Mouse (Mus musculus) forebrain, embryonic 15.5 days (tissue): ENCODE results near the gene Lrrfip1. TPM values are rescaled to one million over a fixed set of nuclear protein-coding genes. Genes with fewer than 3 reads are reported as not detected.

ENCODE experiments used
- ATAC-seq: fragments of 200-750 bp; cut with Nextera tagmentation; replicated peaks from 2 replicates; pipeline ENCODE4 v1.8.0; 2017; ENCODE audit warnings: mild to moderate bottlenecking, moderate TSS enrichment, moderate library complexity
- H3K27ac ChIP-seq: fragments of 300-500 bp; sonication (generic); replicated peaks from 2 replicates; pipeline ENCODE4 v1.5.1; 2015; ENCODE audit warnings: mild to moderate bottlenecking, inconsistent platforms
- H3K27me3 ChIP-seq: fragments of 300-500 bp; sonication (generic); 2 replicates; pipeline ENCODE4 v1.6.1; 2015; ENCODE audit warnings: inconsistent platforms
- H3K36me3 ChIP-seq: fragments of 300-500 bp; sonication (generic); 2 replicates; pipeline ENCODE4 v1.6.1; 2015; ENCODE audit warnings: mild to moderate bottlenecking, inconsistent platforms
- H3K4me1 ChIP-seq: fragments of 300-500 bp; sonication (generic); 2 replicates; pipeline ENCODE4 v1.6.1; 2015; ENCODE audit warnings: inconsistent platforms
- H3K4me2 ChIP-seq: fragments of 300-500 bp; sonication (generic); replicated peaks from 2 replicates; pipeline ENCODE4 v1.6.1; 2015; ENCODE audit warnings: mild to moderate bottlenecking, inconsistent platforms
- H3K4me3 ChIP-seq: fragments of 300-500 bp; sonication (generic); 2 replicates; pipeline ENCODE4 v1.5.1; 2015; ENCODE audit warnings: mild to moderate bottlenecking, inconsistent platforms
- H3K9ac ChIP-seq: fragments of 300-500 bp; sonication (generic); replicated peaks from 2 replicates; pipeline ENCODE4 v1.6.1; 2015; ENCODE audit warnings: mild to moderate bottlenecking, inconsistent platforms
- H3K9me3 ChIP-seq: fragments of 300-500 bp; sonication (generic); 2 replicates; pipeline ENCODE4 v1.6.1; 2016; ENCODE audit warnings: inconsistent platforms
- WGBS: fragments of 180-500 bp; shearing (Covaris S2); methylation state at CpG from one replicate; pipeline ENCODE4 v1.1.7; 2015; ENCODE audit warnings: mixed read lengths; 5-methylcytosine and 5-hydroxymethylcytosine counted together
- polyA plus RNA-seq: library from polyadenylated mRNA; unstranded; fragments of >200 nt; fragmentation: Nextera tagmentation; extraction: Ambion mirVana; gene quantifications from 2 replicates; pipeline ENCODE4 v1.2.1, GENCODE M21; 2015

Lrrfip1 gene
- polyA plus RNA-seq, 1 experiment from 2014 or later: 38.3 TPM

- no peak for ATAC-seq
- 64% methylated on average over 10 of the region's 10 CpGs for WGBS
Measured at GRCm38 (mm10) chr1:90999911-91000601, 1.5 kb downstream of the Lrrfip1 start.

GRCm38 (mm10) chr1:91001101-91001500 is 2.6 kb downstream of the Lrrfip1 start:
- H3K4me2 ChIP-seq: no peak overlapping the region
- H3K4me1 ChIP-seq: peaks cover 16% of the 10 kb centered on the region
- H3K4me3 ChIP-seq: no peak overlapping the region
- H3K9ac ChIP-seq: no peak overlapping the region
- 92% methylated on average over 3 of the region's 3 CpGs for WGBS
- H3K36me3 ChIP-seq: no peaks in the 10 kb centered on the region
- no peak overlapping the region for H3K27ac ChIP-seq
- no peaks in the 10 kb centered on the region for H3K27me3 ChIP-seq
- no peak for ATAC-seq
- H3K9me3 ChIP-seq: no peaks in the 10 kb centered on the region

More at GRCm38 (mm10) chr1:90999911-91000601, 1.5 kb downstream of the Lrrfip1 start:
- Histone ChIP-seq H3K27ac (no peak overlapping the region), H3K4me2 (peak overlapping the region; percentile 94), H3K36me3 (no peaks in the 10 kb centered on the region), H3K4me3 (peak overlapping the region; percentile 72), H3K4me1 (peaks cover 16% of the 10 kb centered on the region), H3K9me3 (no peaks in the 10 kb centered on the region), H3K27me3 (no peaks in the 10 kb centered on the region), H3K9ac (no peak overlapping the region)

- Histone ChIP-seq H3K9ac (no peak overlapping the region), H3K9me3 (no peaks in the 10 kb centered on the region), H3K4me1 (peaks cover 16% of the 10 kb centered on the region), H3K27ac (no peak overlapping the region), H3K4me3 (no peak overlapping the region), H3K27me3 (no peaks in the 10 kb centered on the region), H3K4me2 (no peak overlapping the region), H3K36me3 (no peaks in the 10 kb centered on the region)
- WGBS: 93% methylated on average over 3 of the region's 3 CpGs
- no peak for ATAC-seq
Measured at GRCm38 (mm10) chr1:91001871-91002539, 3.5 kb downstream of the Lrrfip1 start.

- H3K9me3 ChIP-seq: no peaks in the 10 kb centered on the region
- no peaks in the 10 kb centered on the region for H3K36me3 ChIP-seq
- ATAC-seq: no peak
- H3K4me3 ChIP-seq: no peak overlapping the region
- no peak overlapping the region for H3K27ac ChIP-seq
- no peak overlapping the region for H3K9ac ChIP-seq
- H3K27me3 ChIP-seq: no peaks in the 10 kb centered on the region
- WGBS: 81% methylated on average over 3 of the region's 3 CpGs
- peaks cover 16% of the 10 kb centered on the region for H3K4me1 ChIP-seq
- no peak overlapping the region for H3K4me2 ChIP-seq
Measured at GRCm38 (mm10) chr1:91002641-91003040, 4.1 kb downstream of the Lrrfip1 start.

GRCm38 (mm10) chr1:91003522-91004253 is 5.2 kb downstream of the Lrrfip1 start:
- H3K9ac ChIP-seq: no peak overlapping the region
- no peak overlapping the region for H3K4me2 ChIP-seq
- no peak overlapping the region for H3K27ac ChIP-seq
- no peaks in the 10 kb centered on the region for H3K9me3 ChIP-seq
- H3K36me3 ChIP-seq: no peaks in the 10 kb centered on the region
- ATAC-seq: no peak
- WGBS: 88% methylated on average over 8 of the region's 8 CpGs
- H3K27me3 ChIP-seq: no peaks in the 10 kb centered on the region
- H3K4me3 ChIP-seq: no peak overlapping the region
- peaks cover 16% of the 10 kb centered on the region for H3K4me1 ChIP-seq

GRCm38 (mm10) chr1:91006037-91006436 is 7.5 kb downstream of the Lrrfip1 start:
- H3K27ac ChIP-seq: no peak overlapping the region
- H3K9ac ChIP-seq: no peak overlapping the region
- 91% methylated on average over 5 of the region's 5 CpGs for WGBS
- no peak overlapping the region for H3K4me2 ChIP-seq
- no peaks in the 10 kb centered on the region for H3K4me1 ChIP-seq
- no peaks in the 10 kb centered on the region for H3K9me3 ChIP-seq
- H3K27me3 ChIP-seq: no peaks in the 10 kb centered on the region
- no peaks in the 10 kb centered on the region for H3K36me3 ChIP-seq
- ATAC-seq: no peak
- H3K4me3 ChIP-seq: no peak overlapping the region

GRCm38 (mm10) chr1:91006708-91007107 is 8.2 kb downstream of the Lrrfip1 start:
- Histone ChIP-seq H3K9me3 (no peaks in the 10 kb centered on the region), H3K4me3 (no peak overlapping the region), H3K4me2 (no peak overlapping the region), H3K27me3 (no peaks in the 10 kb centered on the region), H3K27ac (no peak overlapping the region), H3K4me1 (no peaks in the 10 kb centered on the region), H3K9ac (no peak overlapping the region), H3K36me3 (no peaks in the 10 kb centered on the region)
- WGBS: 88% methylated on average over 9 of the region's 9 CpGs
- no peak for ATAC-seq

GRCm38 (mm10) chr1:91008147-91008682 is 9.7 kb downstream of the Lrrfip1 start:
- no peaks in the 10 kb centered on the region for H3K27me3 ChIP-seq
- H3K4me1 ChIP-seq: no peaks in the 10 kb centered on the region
- H3K36me3 ChIP-seq: no peaks in the 10 kb centered on the region
- ATAC-seq: no peak
- H3K27ac ChIP-seq: no peak overlapping the region
- no peak overlapping the region for H3K4me2 ChIP-seq
- WGBS: 95% methylated on average over 14 of the region's 14 CpGs
- no peak overlapping the region for H3K4me3 ChIP-seq
- H3K9ac ChIP-seq: no peak overlapping the region
- H3K9me3 ChIP-seq: no peaks in the 10 kb centered on the region

GRCm38 (mm10) chr1:91008746-91009145 is 10.2 kb downstream of the Lrrfip1 start:
- ATAC-seq: no peak
- Histone ChIP-seq H3K36me3 (no peaks in the 10 kb centered on the region), H3K9ac (no peak overlapping the region), H3K27me3 (no peaks in the 10 kb centered on the region), H3K4me3 (no peak overlapping the region), H3K27ac (no peak overlapping the region), H3K4me2 (no peak overlapping the region), H3K4me1 (no peaks in the 10 kb centered on the region), H3K9me3 (no peaks in the 10 kb centered on the region)
- 90% methylated on average over 9 of the region's 9 CpGs for WGBS

GRCm38 (mm10) chr1:91009266-91009665 is 10.7 kb downstream of the Lrrfip1 start:
- H3K27me3 ChIP-seq: no peaks in the 10 kb centered on the region
- no peaks in the 10 kb centered on the region for H3K9me3 ChIP-seq
- no peak overlapping the region for H3K4me3 ChIP-seq
- ATAC-seq: no peak
- WGBS: 95% methylated on average over 6 of the region's 6 CpGs
- no peak overlapping the region for H3K9ac ChIP-seq
- H3K27ac ChIP-seq: no peak overlapping the region
- H3K36me3 ChIP-seq: no peaks in the 10 kb centered on the region
- H3K4me2 ChIP-seq: no peak overlapping the region
- H3K4me1 ChIP-seq: no peaks in the 10 kb centered on the region

GRCm38 (mm10) chr1:91010216-91010615 is 11.7 kb downstream of the Lrrfip1 start:
- no peaks in the 10 kb centered on the region for H3K4me1 ChIP-seq
- no peak overlapping the region for H3K4me2 ChIP-seq
- no peaks in the 10 kb centered on the region for H3K9me3 ChIP-seq
- H3K36me3 ChIP-seq: no peaks in the 10 kb centered on the region
- 93% methylated on average over 7 of the region's 7 CpGs for WGBS
- no peaks in the 10 kb centered on the region for H3K27me3 ChIP-seq
- ATAC-seq: no peak
- H3K4me3 ChIP-seq: no peak overlapping the region
- no peak overlapping the region for H3K9ac ChIP-seq
- H3K27ac ChIP-seq: no peak overlapping the region

- Histone ChIP-seq H3K4me2 (no peak overlapping the region), H3K4me3 (no peak overlapping the region), H3K27me3 (no peaks in the 10 kb centered on the region), H3K9me3 (no peaks in the 10 kb centered on the region), H3K9ac (no peak overlapping the region), H3K36me3 (no peaks in the 10 kb centered on the region), H3K27ac (no peak overlapping the region), H3K4me1 (no peaks in the 10 kb centered on the region)
- 95% methylated on average over 2 of the region's 2 CpGs for WGBS
- ATAC-seq: no peak
Measured at GRCm38 (mm10) chr1:91010716-91011115, 12.2 kb downstream of the Lrrfip1 start.
